Mouse (Mus musculus) spleen, postnatal 36 days (tissue): ENCODE measurements around the gene Hdac7.

Source experiments
- DNase-seq, 2 experiments: peaks; one replicate each; pipeline ENCODE4 v3.0.0; 2022; ENCODE audit warnings: low spot score in 2 of 2, mixed read lengths in 1 of 2

Hdac7 gene

DNA sequence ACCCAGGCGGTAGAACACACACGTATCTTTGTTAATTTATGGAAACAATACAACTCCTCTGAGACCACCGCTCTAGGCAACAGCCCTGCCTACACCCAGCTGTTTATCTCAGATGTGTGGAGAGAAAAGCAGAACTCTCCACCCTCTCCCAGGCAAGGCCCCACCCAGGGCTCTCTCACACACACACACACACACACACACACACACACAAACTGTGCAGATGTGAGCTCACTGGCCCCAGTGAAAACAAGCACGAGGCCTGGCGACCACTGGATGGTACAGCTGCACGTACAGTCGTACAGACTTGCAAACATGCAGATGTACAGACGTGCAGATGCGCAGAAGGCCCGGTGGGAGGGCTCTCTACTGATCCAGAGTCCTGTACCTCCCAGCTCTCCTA lies 99.4 kb downstream of the Hdac7 start:
- DNase-seq, result peak; percentile 82 to 84

DNA sequence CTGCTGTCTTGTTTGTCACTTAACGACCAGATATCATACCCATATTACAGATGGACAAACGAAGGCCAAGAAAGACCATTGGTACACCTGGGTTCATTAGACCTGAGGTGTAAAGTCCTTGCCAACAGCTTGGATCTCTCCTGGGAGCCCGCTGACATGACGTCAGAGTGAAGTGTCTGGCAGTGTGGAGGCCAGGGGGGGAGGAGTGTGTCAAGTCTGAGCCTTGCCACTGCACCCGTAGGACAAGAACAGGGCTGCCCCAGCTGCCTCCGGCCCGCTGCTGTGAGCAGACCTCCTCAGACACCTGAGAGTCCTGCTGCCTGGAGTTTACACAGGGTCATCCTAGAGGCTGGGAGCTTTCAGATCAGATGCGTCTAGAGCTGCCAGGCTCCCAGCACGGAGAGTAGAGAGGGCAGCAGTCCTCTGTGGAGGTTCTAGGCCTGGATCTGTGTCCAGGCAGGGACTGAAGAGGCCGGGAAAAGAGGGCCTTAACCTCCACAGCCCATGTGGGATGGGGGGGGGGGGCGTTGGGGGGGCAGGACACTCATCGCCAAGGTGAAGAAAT lies 100.3 kb downstream of the Hdac7 start:
- DNase-seq, result no peak

DNA sequence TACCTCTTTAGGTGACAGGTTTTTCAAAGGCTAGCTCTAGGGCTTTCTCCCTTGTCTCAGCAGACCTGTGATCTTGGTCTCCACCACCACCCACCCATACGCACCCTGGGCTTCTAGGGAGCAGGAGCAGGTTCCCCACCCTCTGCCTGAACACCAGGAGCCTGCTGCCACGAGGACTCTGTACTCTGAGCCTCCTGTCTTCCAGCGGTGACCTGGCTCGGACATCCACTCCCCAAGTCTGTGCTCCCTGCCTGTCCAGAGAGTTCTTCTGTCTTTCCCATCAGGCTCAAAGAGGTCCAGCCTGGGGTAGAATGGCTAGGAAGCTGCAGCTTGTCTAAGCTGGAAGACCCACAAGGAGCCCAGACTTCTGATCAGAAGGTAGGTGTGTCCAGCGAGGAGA lies 101.1 kb downstream of the Hdac7 start:
- no peak for DNase-seq
